Mouse (Mus musculus): Measurements from ENCODE around the gene Incenp. TPM values are rescaled to one million over a fixed set of nuclear protein-coding genes. Genes with fewer than 3 reads are reported as not detected.
A peak's percentile ranks its signal among the peaks of the same experiment; 100 is the strongest.

Incenp gene
- total and polyA plus RNA-seq, 3 experiments = 91.0 to 216 TPM; not detected in 1

DNA sequence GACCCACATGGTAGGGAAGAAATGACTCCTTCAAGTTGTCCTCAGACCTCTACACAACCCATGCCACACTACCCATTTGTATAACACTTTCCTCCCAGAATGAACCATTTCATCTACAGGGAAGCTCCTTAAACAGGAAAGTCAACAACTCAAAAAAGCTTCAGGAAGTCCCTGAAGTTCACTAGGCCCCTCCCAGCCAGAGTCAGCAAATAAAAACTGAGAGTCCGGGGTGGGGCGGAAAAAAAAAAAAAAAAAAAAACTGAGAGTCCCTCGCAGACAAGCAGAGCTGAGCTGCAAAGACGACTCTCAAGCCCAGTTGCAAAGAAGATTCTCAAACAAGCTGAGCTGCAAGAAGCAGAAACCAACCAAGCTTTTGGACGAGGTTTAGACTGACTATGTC, 3.3 kb downstream of the Incenp start:
- DNase-seq (ENCODE audit: low read depth, low spot score) = no peak
- Histone ChIP-seq H3K4me3 (ENCODE audit: control insufficient read depth in 1 of 2, insufficient read depth in 1 of 2, low read depth in 2 of 2, low read length in 2 of 2) (no peak overlapping the region), H3K27ac (ENCODE audit: control insufficient read depth, low read depth, low read length) (no peak overlapping the region), H3K36me3 (ENCODE audit: control insufficient read depth in 1 of 2, insufficient read depth in 2 of 2, low read length in 2 of 2) (peaks cover 16 to 28% of the 10 kb centered on the region in 2 experiments), H3K9me3 (replicated peaks; ENCODE audit: insufficient read depth, low read length) (no peaks in the 10 kb centered on the region), H3K9ac (ENCODE audit: control insufficient read depth, low read depth, low read length, poor library complexity, severe bottlenecking) (no peak overlapping the region), H3K79me2 (ENCODE audit: control insufficient read depth, insufficient read depth, low read length, poor library complexity) (peaks cover 78% of the 10 kb centered on the region), H3K4me1 (ENCODE audit: control insufficient read depth in 1 of 2, insufficient read depth in 2 of 2, low read length in 2 of 2) (peaks cover 0 to 24% of the 10 kb centered on the region in 2 experiments; a peak in 3 of 4 replicates), H3K27me3 (ENCODE audit: control insufficient read depth in 1 of 2, insufficient read depth in 2 of 2, low read length in 2 of 2) (no peaks in the 10 kb centered on the region)
- no peak for TF ChIP-seq CHD1 (IDR thresholded peaks at IDR 0.05; ENCODE audit: low read depth, low read length)
- TF ChIP-seq NELFE (IDR thresholded peaks at IDR 0.05; ENCODE audit: low read depth, low read length) = no peak
- no peak for TF ChIP-seq POLR2AphosphoS5 (IDR thresholded peaks at IDR 0.05; ENCODE audit: borderline replicate concordance, low read depth, low read length)
- no peak for TF ChIP-seq ZKSCAN1 (IDR thresholded peaks at IDR 0.05; ENCODE audit: low read depth, low read length)
- TF ChIP-seq KAT2A (conservative IDR thresholded peaks at IDR 0.05; ENCODE audit: low read depth, low read length) = no peak
- no peak for TF ChIP-seq SMC3 (IDR thresholded peaks at IDR 0.05; ENCODE audit: low read depth, low read length)
- no peak for TF ChIP-seq MXI1 (IDR thresholded peaks at IDR 0.05; ENCODE audit: low read depth, low read length)
- TF ChIP-seq ZNF384 (IDR thresholded peaks at IDR 0.05; ENCODE audit: low read depth, low read length) = peak; percentile 43

GRCm38 (mm10) chr19:9886771-9887170, 12.6 kb downstream of the Incenp start:
- no peak for DNase-seq (ENCODE audit: low read depth, low spot score)
- Histone ChIP-seq H3K79me2 (ENCODE audit: control insufficient read depth, insufficient read depth, low read length, poor library complexity) (peaks cover 36% of the 10 kb centered on the region), H3K9me3 (replicated peaks; ENCODE audit: insufficient read depth, low read length) (no peaks in the 10 kb centered on the region), H3K4me1 (ENCODE audit: control insufficient read depth in 1 of 2, insufficient read depth in 2 of 2, low read length in 2 of 2) (no peaks in the 10 kb centered on the region), H3K36me3 (ENCODE audit: control insufficient read depth in 1 of 2, insufficient read depth in 2 of 2, low read length in 2 of 2) (peaks cover 10 to 38% of the 10 kb centered on the region in 2 experiments), H3K27me3 (ENCODE audit: control insufficient read depth in 1 of 2, insufficient read depth in 2 of 2, low read length in 2 of 2) (no peaks in the 10 kb centered on the region), H3K9ac (ENCODE audit: control insufficient read depth, low read depth, low read length, poor library complexity, severe bottlenecking) (no peak overlapping the region), H3K4me3 (ENCODE audit: control insufficient read depth in 1 of 2, insufficient read depth in 1 of 2, low read depth in 2 of 2, low read length in 2 of 2) (no peak overlapping the region), H3K27ac (ENCODE audit: control insufficient read depth, low read depth, low read length) (no peak overlapping the region)
- TF ChIP-seq NELFE (IDR thresholded peaks at IDR 0.05; ENCODE audit: low read depth, low read length) = no peak
- TF ChIP-seq RAD21 (IDR thresholded peaks at IDR 0.05; ENCODE audit: low read depth, low read length) = no peak
- TF ChIP-seq NRF1 (IDR thresholded peaks at IDR 0.05; ENCODE audit: insufficient read depth, low read depth, low read length, poor library complexity, severe bottlenecking) = no peak
- no peak for TF ChIP-seq JUND (IDR thresholded peaks at IDR 0.05; ENCODE audit: low read depth, low read length)
- TF ChIP-seq CTCF (IDR thresholded peaks at IDR 0.05 in 2 of 3, conservative IDR thresholded peaks at IDR 0.05 in 1 of 3; ENCODE audit: control insufficient read depth in 1 of 3, insufficient read depth in 1 of 3, low read depth in 2 of 3, low read length in 3 of 3, poor library complexity in 1 of 3, severe bottlenecking in 1 of 3) = no peak
- no peak for TF ChIP-seq USF2 (IDR thresholded peaks at IDR 0.05; ENCODE audit: borderline replicate concordance in 1 of 2, insufficient read depth in 1 of 2, low read depth in 1 of 2, low read length in 2 of 2)
- no peak for TF ChIP-seq ZNF384 (IDR thresholded peaks at IDR 0.05; ENCODE audit: low read depth, low read length)
- TF ChIP-seq BHLHE40 (IDR thresholded peaks at IDR 0.05; ENCODE audit: borderline replicate concordance, low read depth, low read length) = no peak

GRCm38 (mm10) chr19:9886348-9886747, 13.0 kb downstream of the Incenp start:
- Histone ChIP-seq H3K36me3 (ENCODE audit: control insufficient read depth in 1 of 2, insufficient read depth in 2 of 2, low read length in 2 of 2) (peaks cover 9 to 35% of the 10 kb centered on the region in 2 experiments), H3K4me1 (ENCODE audit: control insufficient read depth in 1 of 2, insufficient read depth in 2 of 2, low read length in 2 of 2) (no peaks in the 10 kb centered on the region), H3K9me3 (replicated peaks; ENCODE audit: insufficient read depth, low read length) (no peaks in the 10 kb centered on the region), H3K79me2 (ENCODE audit: control insufficient read depth, insufficient read depth, low read length, poor library complexity) (peaks cover 33% of the 10 kb centered on the region), H3K27me3 (ENCODE audit: control insufficient read depth in 1 of 2, insufficient read depth in 2 of 2, low read length in 2 of 2) (no peaks in the 10 kb centered on the region), H3K27ac (ENCODE audit: control insufficient read depth, low read depth, low read length) (no peak overlapping the region), H3K9ac (ENCODE audit: control insufficient read depth, low read depth, low read length, poor library complexity, severe bottlenecking) (no peak overlapping the region), H3K4me3 (ENCODE audit: control insufficient read depth in 1 of 2, insufficient read depth in 1 of 2, low read depth in 2 of 2, low read length in 2 of 2) (no peak overlapping the region)
- no peak for DNase-seq (ENCODE audit: low read depth, low spot score)
- TF ChIP-seq POLR2AphosphoS5 (IDR thresholded peaks at IDR 0.05; ENCODE audit: borderline replicate concordance, low read depth, low read length) (no peak), UBTF (IDR thresholded peaks at IDR 0.05; ENCODE audit: borderline replicate concordance, insufficient read depth, low read depth, low read length) (no peak), KAT2A (conservative IDR thresholded peaks at IDR 0.05; ENCODE audit: low read depth, low read length) (no peak), ETS1 (IDR thresholded peaks at IDR 0.05; ENCODE audit: low read depth, low read length) (no peak), NRF1 (IDR thresholded peaks at IDR 0.05; ENCODE audit: insufficient read depth, low read depth, low read length, poor library complexity, severe bottlenecking) (no peak)
